Mouse (Mus musculus) ES-E14 (cell line): Measurements from ENCODE around the gene Appl2. TPM values are rescaled to one million over a fixed set of nuclear protein-coding genes. Genes with fewer than 3 reads are reported as not detected.

ENCODE experiments used
- DNase-seq: peaks from one replicate; pipeline ENCODE4 v3.0.0-alpha.2; 2013; ENCODE audit warnings: low read depth, low spot score
- H3K27ac ChIP-seq: 2 replicates; pipeline ENCODE4 v1.5.1; 2012; ENCODE audit warnings: low read depth, mild to moderate bottlenecking, low read length, moderate library complexity, mixed read lengths; ENCODE audit not compliant: poor library complexity, insufficient read depth, severe bottlenecking
- H3K36me3 ChIP-seq: 2 replicates; pipeline ENCODE4 v1.6.1; 2012; ENCODE audit warnings: mild to moderate bottlenecking, low read length, moderate library complexity, mixed read lengths; ENCODE audit not compliant: control insufficient read depth, poor library complexity, insufficient read depth, severe bottlenecking
- H3K4me1 ChIP-seq, 2 experiments: fragments of 150-350 bp in 1 of 2; sonication (generic) in 1 of 2; 2 replicates each; pipeline ENCODE4 v1.6.1; 2012; ENCODE audit warnings: low read length in 2 of 2, mild to moderate bottlenecking in 1 of 2, mixed read lengths in 1 of 2; ENCODE audit not compliant: control insufficient read depth in 2 of 2, insufficient read depth in 2 of 2, poor library complexity in 1 of 2
- H3K4me3 ChIP-seq, 2 experiments: fragments of 150-350 bp in 1 of 2; sonication (generic) in 1 of 2; 2 replicates each; pipeline ENCODE4 v1.5.1; 2012; ENCODE audit warnings: low read length in 2 of 2, low read depth in 1 of 2, mild to moderate bottlenecking in 1 of 2, mixed read lengths in 1 of 2; ENCODE audit not compliant: insufficient read depth in 1 of 2, poor library complexity in 1 of 2, severe bottlenecking in 1 of 2
- H3K9ac ChIP-seq: 2 replicates; pipeline ENCODE4 v1.6.1; 2012; ENCODE audit warnings: low read depth, mild to moderate bottlenecking, low read length, mixed read lengths; ENCODE audit not compliant: poor library complexity, insufficient read depth, severe bottlenecking
- H3K9me3 ChIP-seq: fragments of 150-350 bp; sonication (generic); 2 replicates; pipeline ENCODE4 v1.6.1; 2012; ENCODE audit warnings: low read depth, mild to moderate bottlenecking, low read length; ENCODE audit not compliant: control insufficient read depth, insufficient read depth
- CHD2 ChIP-seq: IDR thresholded peaks from 2 replicates; pipeline ENCODE4 v1.6.1; 2014; ENCODE audit warnings: mild to moderate bottlenecking, low read depth, low read length, inconsistent platforms
- HCFC1 ChIP-seq: IDR thresholded peaks from 2 replicates; pipeline ENCODE4 v1.6.1; 2012; ENCODE audit warnings: low read length, inconsistent platforms, borderline replicate concordance; ENCODE audit not compliant: insufficient read depth
- MAFK ChIP-seq: IDR thresholded peaks from 2 replicates; pipeline ENCODE4 v1.6.1; 2014; ENCODE audit warnings: mild to moderate bottlenecking, low read depth, low read length, inconsistent platforms; ENCODE audit not compliant: insufficient read depth
- ZC3H11A ChIP-seq: IDR thresholded peaks from 2 replicates; pipeline ENCODE4 v1.6.1; 2012; ENCODE audit warnings: low read depth, mild to moderate bottlenecking, inconsistent platforms, low read length, borderline replicate concordance
- ZNF384 ChIP-seq: IDR thresholded peaks from 2 replicates; pipeline ENCODE4 v1.6.1; 2012; ENCODE audit warnings: low read depth, low read length, inconsistent platforms
- in situ Hi-C, 2 experiments: fragments of 600-800 bp; cut with MboI; formaldehyde crosslinking; loops; one replicate each; pipeline ENCODE4 v1.15.1; 2025; ENCODE audit warnings: low sequenced_read_pairs in 2 of 2, inconsistent platforms in 1 of 2; ENCODE audit not compliant: unreplicated experiment in 2 of 2
- total RNA-seq: library from RNA; depleted of rRNA; stranded (reverse); fragments of 300-350 nt; gene quantifications from 2 replicates; pipeline ENCODE4 v1.2.3, GENCODE M21; 2012; rRNA removed

The Appl2 gene
- total RNA-seq, 1 experiment = 13.9 TPM

- DNase-seq = no peak
- Histone ChIP-seq H3K4me1 (no peaks in the 10 kb centered on the region), H3K9ac (no peak overlapping the region), H3K4me3 (no peak overlapping the region), H3K9me3 (no peaks in the 10 kb centered on the region), H3K36me3 (peaks cover 47% of the 10 kb centered on the region), H3K27ac (no peak overlapping the region)
- TF ChIP-seq MAFK (no peak), CHD2 (no peak), ZC3H11A (no peak), HCFC1 (no peak), ZNF384 (no peak)
- in situ Hi-C loops = no loop called here
These were observed 57.7 kb downstream of the Appl2 start for GRCm38 (mm10) chr10:83590801-83591200.

DNA sequence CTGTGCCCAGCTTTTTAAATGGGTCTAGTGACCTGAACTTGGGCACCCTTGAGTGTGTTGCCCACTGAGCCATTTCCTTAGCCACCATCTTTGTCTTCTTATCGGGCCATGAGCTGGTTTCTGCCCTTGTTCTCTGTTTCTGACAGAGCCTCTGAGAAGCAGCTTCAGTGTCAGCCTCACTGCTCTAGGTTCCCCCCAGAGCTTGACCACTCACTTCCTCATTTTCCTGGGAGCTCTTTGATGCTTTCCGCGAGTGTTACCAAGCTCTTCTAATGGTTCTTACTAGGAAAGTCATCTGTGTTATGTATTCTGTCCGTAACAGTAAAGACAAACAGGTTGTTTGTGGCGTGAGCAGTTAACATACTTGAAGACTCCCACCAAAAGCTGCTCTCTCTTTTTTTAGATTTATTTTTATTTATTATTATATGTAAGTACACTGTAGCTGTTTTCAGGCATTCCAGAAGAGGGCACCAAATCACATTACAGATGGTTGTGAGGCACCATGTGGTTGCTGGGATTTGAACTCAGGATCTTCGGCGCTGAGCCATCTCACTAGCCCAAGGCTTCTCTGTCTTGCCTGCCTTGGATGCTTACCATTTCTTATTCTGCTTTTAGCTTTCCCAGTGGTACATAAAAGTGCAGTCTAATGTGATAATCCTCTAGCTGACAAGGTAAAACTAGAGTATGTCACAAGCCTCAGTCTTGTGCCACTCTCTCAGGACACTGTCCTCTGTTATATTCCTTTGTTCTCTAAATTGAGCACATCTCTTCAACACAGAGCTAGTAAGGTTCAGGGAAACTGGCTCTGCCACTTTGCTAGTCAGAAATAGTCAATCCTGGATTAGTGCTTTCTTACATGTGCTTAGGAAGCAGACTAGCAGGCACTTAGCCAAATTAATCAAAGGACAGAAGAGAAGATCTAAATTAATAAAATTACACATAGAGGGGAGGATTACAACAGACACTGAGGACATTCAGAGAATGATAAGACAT is 82.8 kb downstream of the Appl2 start:
- Histone ChIP-seq H3K27ac (no peak overlapping the region), H3K4me3 (no peak overlapping the region), H3K36me3 (peaks cover 34% of the 10 kb centered on the region), H3K9me3 (no peaks in the 10 kb centered on the region), H3K4me1 (no peaks in the 10 kb centered on the region), H3K9ac (no peak overlapping the region)
- DNase-seq = no peak
- in situ Hi-C loops = no loop called here
- TF ChIP-seq HCFC1 = no peak
- TF ChIP-seq ZC3H11A = no peak
- TF ChIP-seq CHD2 = no peak
- no peak for TF ChIP-seq MAFK
- no peak for TF ChIP-seq ZNF384

DNA sequence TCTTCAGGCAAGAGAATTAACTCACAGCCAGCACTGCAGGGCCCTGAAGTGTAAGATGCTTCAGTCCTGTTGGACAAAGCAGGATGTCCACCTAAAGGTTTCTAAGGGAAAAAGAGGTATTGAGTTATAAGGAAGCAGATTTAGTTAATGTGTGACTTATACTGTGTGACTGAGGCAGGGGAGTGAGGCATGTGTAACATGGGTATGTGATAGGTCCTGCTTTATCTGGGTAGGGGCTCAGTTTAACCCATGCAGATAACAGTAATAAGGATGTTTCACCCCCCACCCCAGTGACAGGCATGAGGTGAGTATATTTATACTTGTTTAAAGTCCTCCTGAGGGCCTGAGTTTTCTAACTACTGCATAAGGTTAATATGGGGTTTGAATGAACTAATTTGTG is 85.5 kb downstream of the Appl2 start:
- in situ Hi-C loops = no loop called here
- Histone ChIP-seq H3K4me3 (no peak overlapping the region), H3K9me3 (no peaks in the 10 kb centered on the region), H3K36me3 (peaks cover 33% of the 10 kb centered on the region), H3K27ac (no peak overlapping the region), H3K4me1 (no peaks in the 10 kb centered on the region), H3K9ac (no peak overlapping the region)
- TF ChIP-seq HCFC1 = no peak
- no peak for TF ChIP-seq ZC3H11A
- TF ChIP-seq ZNF384 = no peak
- no peak for TF ChIP-seq CHD2
- no peak for TF ChIP-seq MAFK
- DNase-seq = no peak

Other genes starting within 250 kb of the Appl2 start
- 2.0 and 3.4 TPM in 2 replicates for gene Aldh1l2, start 114.6 kb downstream of the Appl2 start, total RNA-seq
- gene Washc4, start 105.0 kb downstream of the Appl2 start, total RNA-seq = 33.9 and 38.2 TPM in 2 replicates
- 35.3 and 55.6 TPM in 2 replicates for gene 1500009L16Rik, start 74.1 kb upstream of the Appl2 start, total RNA-seq